ENCODE assay signal across 19 mouse cellular contexts in genomic region chr6:89489533-89489932, GRCm38 (mm10).
DNase-seq lines count a peak whose midpoint lies in the region; ATAC-seq and TF ChIP-seq lines count a peak whose summit lies in the region.
"Had no signal": no experiment of that assay in that cellular context is flagged by ENCODE, and none has a peak within 500 bp of the region (broad histone marks: within the 10 kb centered on the region; RNA-seq: fewer than 3 reads in every experiment).

No protein-coding gene starts in this region.

- no peaks in the 10 kb centered on the region for H3K79me2 ChIP-seq in MEL (ENCODE audit: control insufficient read depth, insufficient read depth, low read length, poor library complexity)

- 0 out of 2 replicates have a peak, but pooled peaks have one; percentile 41 for ATAC-seq in megakaryocyte-erythroid progenitor cell, adult 5-6 weeks (replicated peaks; ENCODE audit: low FRiP score, low TSS enrichment, poor library complexity, severe bottlenecking)
- ATAC-seq: forebrain, embryonic 13.5 days; forebrain, embryonic 15.5 days; forebrain, postnatal 0 days had no signal

- no peaks in the 10 kb centered on the region for H3K27me3 ChIP-seq in MEL (ENCODE audit: control insufficient read depth in 1 of 2, insufficient read depth in 2 of 2, low read length in 2 of 2)
- H3K27me3 ChIP-seq: embryonic facial prominence, embryonic 12.5 days; forebrain, embryonic 13.5 days; forebrain, embryonic 15.5 days had no signal

- TF ChIP-seq EP300 in MEL (IDR thresholded peaks at IDR 0.05; ENCODE audit: low read depth in 1 of 2, low read length in 2 of 2), result peak; percentile 80 to 89

- no peak for TF ChIP-seq CTCF in MEL (IDR thresholded peaks at IDR 0.05 in 2 of 3, conservative IDR thresholded peaks at IDR 0.05 in 1 of 3; ENCODE audit: control insufficient read depth in 1 of 3, insufficient read depth in 1 of 3, low read depth in 2 of 3, low read length in 3 of 3, poor library complexity in 1 of 3, severe bottlenecking in 1 of 3)

- H3K9ac ChIP-seq in MEL (ENCODE audit: control insufficient read depth, low read depth, low read length, poor library complexity, severe bottlenecking), result no peak overlapping the region
- H3K9ac ChIP-seq: embryonic facial prominence, embryonic 12.5 days; forebrain, embryonic 13.5 days; forebrain, embryonic 15.5 days; forebrain, postnatal 0 days had no signal

- H3K36me3 ChIP-seq in MEL (ENCODE audit: control insufficient read depth in 1 of 2, insufficient read depth in 2 of 2, low read length in 2 of 2), result peaks cover 0 to 12% of the 10 kb centered on the region in 2 experiments; a peak in 2 of 4 replicates
- H3K36me3 ChIP-seq: embryonic facial prominence, embryonic 10.5 days; embryonic facial prominence, embryonic 12.5 days; forebrain, embryonic 15.5 days had no signal

- peak; percentile 79 for DNase-seq in MEL (ENCODE audit: low read depth, low spot score)
- peak; percentile 70 for DNase-seq in MEL-GATA-1-ER (ENCODE audit: extremely low read depth, low read depth)
- DNase-seq in thymus, postnatal 25 days, result no peak
- DNase-seq in left cerebral cortex, adult 8-10 months (ENCODE audit: low spot score in 2 of 2), result no peak
- DNase-seq: adrenal gland, adult 2 months; adrenal gland, postnatal 10 days; adrenal gland, postnatal 25 days; cerebellum, adult 11 months; cerebellum, adult 18-20 months; cerebellum, adult 8-10 months; cerebellum, adult 9-11 months; cerebellum, postnatal 14 days; cerebellum, postnatal 36 days; forebrain, postnatal 0 days had no signal

- peaks cover 0 to 9% of the 10 kb centered on the region in 2 experiments; a peak in 2 of 4 replicates for H3K4me1 ChIP-seq in MEL (ENCODE audit: control insufficient read depth in 1 of 2, insufficient read depth in 2 of 2, low read length in 2 of 2)
- H3K4me1 ChIP-seq: embryonic facial prominence, embryonic 10.5 days; embryonic facial prominence, embryonic 12.5 days had no signal

- H3K9me3 ChIP-seq in MEL (replicated peaks; ENCODE audit: insufficient read depth, low read length), result no peaks in the 10 kb centered on the region
- H3K9me3 ChIP-seq: embryonic facial prominence, embryonic 10.5 days; embryonic facial prominence, embryonic 12.5 days; forebrain, embryonic 13.5 days; forebrain, embryonic 15.5 days had no signal

- no peak overlapping the region for H3K4me3 ChIP-seq in MEL (ENCODE audit: control insufficient read depth in 1 of 2, insufficient read depth in 1 of 2, low read depth in 2 of 2, low read length in 2 of 2)
- H3K4me3 ChIP-seq: embryonic facial prominence, embryonic 10.5 days; embryonic facial prominence, embryonic 12.5 days; forebrain, embryonic 13.5 days; forebrain, embryonic 15.5 days had no signal

- no peak overlapping the region for H3K27ac ChIP-seq in MEL (ENCODE audit: control insufficient read depth, low read depth, low read length)
- H3K27ac ChIP-seq: embryonic facial prominence, embryonic 10.5 days; embryonic facial prominence, embryonic 12.5 days; forebrain, embryonic 13.5 days; forebrain, embryonic 15.5 days had no signal

- no peak for TF ChIP-seq POLR2A in MEL (IDR thresholded peaks at IDR 0.05; ENCODE audit: control insufficient read depth in 1 of 2, insufficient read depth in 1 of 2, low read depth in 1 of 2, low read length in 2 of 2, poor library complexity in 1 of 2)

- TF ChIP-seq RAD21 in MEL (IDR thresholded peaks at IDR 0.05; ENCODE audit: low read depth, low read length), result no peak

TF ChIP-seq in MEL, 35 proteins besides CTCF, POLR2A, EP300 and RAD21:
- TF ChIP-seq BHLHE40 (IDR thresholded peaks at IDR 0.05; ENCODE audit: borderline replicate concordance, low read depth, low read length), result no peak
- TF ChIP-seq TBP (IDR thresholded peaks at IDR 0.05; ENCODE audit: low read depth, low read length), result no peak
- TF ChIP-seq NELFE (IDR thresholded peaks at IDR 0.05; ENCODE audit: low read depth, low read length), result no peak
- TF ChIP-seq TAL1 (IDR thresholded peaks at IDR 0.05; ENCODE audit: low read length), result peak; percentile 86
- TF ChIP-seq ZNF384 (IDR thresholded peaks at IDR 0.05; ENCODE audit: low read depth, low read length), result no peak
- TF ChIP-seq TCF12 (IDR thresholded peaks at IDR 0.05; ENCODE audit: low read depth, low read length), result peak; percentile 72
- TF ChIP-seq MXI1 (IDR thresholded peaks at IDR 0.05; ENCODE audit: low read depth, low read length), result no peak
- TF ChIP-seq ZKSCAN1 (IDR thresholded peaks at IDR 0.05; ENCODE audit: low read depth, low read length), result no peak
- TF ChIP-seq JUND (IDR thresholded peaks at IDR 0.05; ENCODE audit: low read depth, low read length), result no peak
- no peak for TF ChIP-seq ETS1 (IDR thresholded peaks at IDR 0.05; ENCODE audit: low read depth, low read length)
- TF ChIP-seq MAZ (IDR thresholded peaks at IDR 0.05; ENCODE audit: low read depth, low read length), result no peak
- TF ChIP-seq SIN3A (IDR thresholded peaks at IDR 0.05; ENCODE audit: low read length), result no peak
- no peak for TF ChIP-seq HCFC1 (IDR thresholded peaks at IDR 0.05; ENCODE audit: low read depth, low read length)
- TF ChIP-seq MAFK (IDR thresholded peaks at IDR 0.05; ENCODE audit: borderline replicate concordance, low read depth, low read length), result no peak
- TF ChIP-seq GATA1 (IDR thresholded peaks at IDR 0.05; ENCODE audit: low read depth, low read length), result peak; percentile 83
- no peak for TF ChIP-seq POLR2AphosphoS5 (IDR thresholded peaks at IDR 0.05; ENCODE audit: borderline replicate concordance, low read depth, low read length)
- TF ChIP-seq MAX (IDR thresholded peaks at IDR 0.05; ENCODE audit: low read length), result no peak
- peak; percentile 93 for TF ChIP-seq RCOR1 (IDR thresholded peaks at IDR 0.05; ENCODE audit: low read depth, low read length)

Comparison
In these comparisons a context has a peak if more than half of its experiments do, and no peak if none do; other contexts are left out.
1. DNase-seq: peak in MEL (single experiment) and MEL-GATA-1-ER (single experiment); none in thymus, postnatal 25 days (single experiment) and left cerebral cortex, adult 8-10 months (0 of 2).